In genomic region chr1:156733559-156733958, GRCm38 (mm10) we compare ENCODE assay signal across 18 mouse cellular contexts. TPM values are rescaled to one million over a fixed set of nuclear protein-coding genes. Genes with fewer than 3 reads are reported as not detected.
DNase-seq lines count a peak whose midpoint lies in the region; ATAC-seq and TF ChIP-seq lines count a peak whose summit lies in the region.
"Had no signal": no experiment of that assay in that cellular context is flagged by ENCODE, and none has a peak within 500 bp of the region (broad histone marks: within the 10 kb centered on the region; RNA-seq: fewer than 3 reads in every experiment).

No protein-coding gene starts in this region.

- 67% methylated on average over 9 of the region's 9 CpGs for WGBS in heart, embryonic 16.5 days
- WGBS in heart, embryonic 12.5 days: 79% methylated on average over 9 of the region's 9 CpGs
- 79% methylated on average over 9 of the region's 9 CpGs for WGBS in intestine, embryonic 16.5 days

- H3K9me3 ChIP-seq in heart, embryonic 16.5 days (replicated peaks; ENCODE audit: control insufficient read depth, low read length): no peaks in the 10 kb centered on the region
- H3K9me3 ChIP-seq in heart, embryonic 12.5 days (replicated peaks): no peaks in the 10 kb centered on the region
- H3K9me3 ChIP-seq in intestine, embryonic 16.5 days (ENCODE audit: control insufficient read depth, low read length): no peaks in the 10 kb centered on the region
- H3K9me3 ChIP-seq: forebrain, embryonic 12.5 days; liver, embryonic 15.5 days had no signal

- TF ChIP-seq CTCF in gastrocnemius, adult 2 months (IDR thresholded peaks at IDR 0.05): no peak

- no peaks in the 10 kb centered on the region for H3K36me3 ChIP-seq in heart, embryonic 16.5 days (ENCODE audit: control insufficient read depth, insufficient read depth)
- no peaks in the 10 kb centered on the region for H3K36me3 ChIP-seq in heart, embryonic 12.5 days
- H3K36me3 ChIP-seq in intestine, embryonic 16.5 days (ENCODE audit: control insufficient read depth, insufficient read depth, low read length): no peaks in the 10 kb centered on the region
- H3K36me3 ChIP-seq: forebrain, embryonic 12.5 days; liver, embryonic 15.5 days had no signal

- H3K4me3 ChIP-seq in gastrocnemius, adult 2 months: peak overlapping the region; percentile 15; the same call in 1 of the 2 replicates
- no peak overlapping the region for H3K4me3 ChIP-seq in heart, embryonic 16.5 days (ENCODE audit: low read length)
- no peak overlapping the region for H3K4me3 ChIP-seq in heart, embryonic 12.5 days
- no peak overlapping the region; the same call in 1 of the 2 replicates for H3K4me3 ChIP-seq in intestine, embryonic 16.5 days (ENCODE audit: low read length)
- H3K4me3 ChIP-seq: forebrain, embryonic 12.5 days; layer of hippocampus, adult 2 months; liver, embryonic 15.5 days had no signal

- DNase-seq in gastrocnemius, adult 2 months: peak; percentile 66
- DNase-seq in gastrocnemius, postnatal 14 days: no peak
- no peak for DNase-seq in cerebellum, adult 9-10 months
- DNase-seq in cerebellum, postnatal 14 days: no peak
- DNase-seq: adrenal gland, postnatal 14 days; cerebellum, adult 18-20 months; kidney, adult 18-20 months; kidney, postnatal 10 days; left cerebral cortex, postnatal 4 days; lung, postnatal 10 days; midbrain, embryonic 14.5 days had no signal

- peaks cover 10% of the 10 kb centered on the region; the same call in 1 of the 2 replicates for H3K4me1 ChIP-seq in heart, embryonic 16.5 days (ENCODE audit: control insufficient read depth, insufficient read depth, low read length)
- H3K4me1 ChIP-seq in heart, embryonic 12.5 days (replicated peaks): peaks cover 13% of the 10 kb centered on the region
- H3K4me1 ChIP-seq in intestine, embryonic 16.5 days (ENCODE audit: control insufficient read depth, insufficient read depth, low read length): peaks cover 6% of the 10 kb centered on the region; the same call in 1 of the 2 replicates
- H3K4me1 ChIP-seq: forebrain, embryonic 12.5 days had no signal

- ATAC-seq in heart, embryonic 16.5 days (replicated peaks; ENCODE audit: extremely low read depth, insufficient read depth, low FRiP score): 0 out of 2 replicates have a peak, but pooled peaks have one; percentile 52
- ATAC-seq in heart, embryonic 12.5 days (ENCODE audit: insufficient number of reproducible peaks, low FRiP score): no peak
- no peak for ATAC-seq in intestine, embryonic 16.5 days

- H3K4me2 ChIP-seq in heart, embryonic 16.5 days (ENCODE audit: low read depth, low read length): no peak overlapping the region
- no peak overlapping the region for H3K4me2 ChIP-seq in heart, embryonic 12.5 days
- H3K4me2 ChIP-seq in intestine, embryonic 16.5 days (ENCODE audit: low read depth, low read length): peak overlapping the region; percentile 16
- H3K4me2 ChIP-seq: forebrain, embryonic 12.5 days; hindbrain, embryonic 14.5 days; liver, embryonic 15.5 days had no signal

- H3K27ac ChIP-seq in gastrocnemius, adult 2 months: peak overlapping the region; percentile 78
- peak overlapping the region; percentile 37; the same call in 1 of the 2 replicates for H3K27ac ChIP-seq in heart, embryonic 16.5 days (ENCODE audit: low read length)
- no peak overlapping the region for H3K27ac ChIP-seq in heart, embryonic 12.5 days (ENCODE audit: poor library complexity, severe bottlenecking)
- peak overlapping the region; percentile 76 for H3K27ac ChIP-seq in intestine, embryonic 16.5 days (ENCODE audit: low read length)
- H3K27ac ChIP-seq: forebrain, embryonic 12.5 days; hindbrain, embryonic 14.5 days; layer of hippocampus, adult 2 months; liver, embryonic 15.5 days had no signal

- H3K9ac ChIP-seq in heart, embryonic 16.5 days (ENCODE audit: low read length): no peak overlapping the region
- no peak overlapping the region for H3K9ac ChIP-seq in heart, embryonic 12.5 days
- no peak overlapping the region for H3K9ac ChIP-seq in intestine, embryonic 16.5 days (ENCODE audit: low read depth, low read length)
- H3K9ac ChIP-seq: forebrain, embryonic 12.5 days; hindbrain, embryonic 14.5 days; liver, embryonic 15.5 days had no signal

- intact Hi-C loops in gastrocnemius, adult 2 months (cut with DNase I): no loop called here
- intact Hi-C loops in gastrocnemius, postnatal 14 days (cut with DNase I; ENCODE audit: low total_unique reads): no loop called here

- H3K27me3 ChIP-seq in heart, embryonic 16.5 days (ENCODE audit: control insufficient read depth, insufficient read depth, low read length): no peaks in the 10 kb centered on the region
- no peaks in the 10 kb centered on the region for H3K27me3 ChIP-seq in heart, embryonic 12.5 days (replicated peaks)
- no peaks in the 10 kb centered on the region for H3K27me3 ChIP-seq in intestine, embryonic 16.5 days (replicated peaks; ENCODE audit: control insufficient read depth, insufficient read depth, low read length)
- H3K27me3 ChIP-seq: forebrain, embryonic 12.5 days; liver, embryonic 15.5 days had no signal

RNA-seq across cellular contexts. Expression of gene Fam20b, which starts 14.7 kb away (rescaled TPM):
- 10 to 100 TPM; 28.5 to 35.2 TPM for total RNA-seq in gastrocnemius, adult 2 months (2021)
- total RNA-seq in gastrocnemius, postnatal 14 days (2021): 10 to 100 TPM; 26.8 to 27.2 TPM
- 23.1 and 25.3 TPM in 2 replicates for polyA plus RNA-seq in heart, embryonic 16.5 days (2015; fragmentation: Nextera tagmentation; extraction: Ambion mirVana)
- 30.2 and 32.4 TPM in 2 replicates for polyA plus RNA-seq in heart, embryonic 12.5 days (2016; fragmentation: Nextera tagmentation; extraction: Ambion mirVana)
- 38.6 and 47.1 TPM in 2 replicates for polyA plus RNA-seq in intestine, embryonic 16.5 days (2015; fragmentation: Nextera tagmentation; extraction: Ambion mirVana)

RNA-seq across cellular contexts. Expression of gene Tor3a, which starts 59.4 kb away (rescaled TPM):
- total RNA-seq in gastrocnemius, adult 2 months (2021): 1 to 10 TPM; 4.9 to 5.4 TPM
- 1 to 10 TPM; 5.3 to 7.4 TPM for total RNA-seq in gastrocnemius, postnatal 14 days (2021)
- polyA plus RNA-seq in heart, embryonic 16.5 days (2015; fragmentation: Nextera tagmentation; extraction: Ambion mirVana): 8.5 and 9.0 TPM in 2 replicates
- 4.5 and 5.4 TPM in 2 replicates for polyA plus RNA-seq in heart, embryonic 12.5 days (2016; fragmentation: Nextera tagmentation; extraction: Ambion mirVana)
- polyA plus RNA-seq in intestine, embryonic 16.5 days (2015; fragmentation: Nextera tagmentation; extraction: Ambion mirVana): 6.8 and 7.0 TPM in 2 replicates
